Mouse (Mus musculus) neural tube, embryonic 14.5 days (tissue): ENCODE measurements around the gene Exoc2. TPM values are rescaled to one million over a fixed set of nuclear protein-coding genes. Genes with fewer than 3 reads are reported as not detected.

Experiments
- ATAC-seq: fragments of 200-750 bp; cut with Nextera tagmentation; 2 replicates; pipeline ENCODE4 v1.8.0; 2017; ENCODE audit warnings: low read depth, mild to moderate bottlenecking, moderate TSS enrichment, moderate library complexity
- H3K27ac ChIP-seq: fragments of 300-500 bp; sonication (generic); 2 replicates; pipeline ENCODE4 v1.5.1; 2014; ENCODE audit warnings: low read depth, mild to moderate bottlenecking, control low read depth, low read length, moderate library complexity, mixed read lengths
- H3K27me3 ChIP-seq: fragments of 300-500 bp; sonication (generic); 2 replicates; pipeline ENCODE4 v1.6.1; 2014; ENCODE audit warnings: low read length; ENCODE audit not compliant: control insufficient read depth, insufficient read depth
- H3K36me3 ChIP-seq: fragments of 300-500 bp; sonication (generic); 2 replicates; pipeline ENCODE4 v1.6.1; 2014; ENCODE audit warnings: low read length, mixed read lengths; ENCODE audit not compliant: control insufficient read depth, insufficient read depth
- H3K4me1 ChIP-seq: fragments of 300-500 bp; sonication (generic); 2 replicates; pipeline ENCODE4 v1.6.1; 2014; ENCODE audit warnings: low read length; ENCODE audit not compliant: control insufficient read depth, insufficient read depth
- H3K4me2 ChIP-seq: fragments of 300-500 bp; sonication (generic); 2 replicates; pipeline ENCODE4 v1.6.1; 2014; ENCODE audit warnings: mild to moderate bottlenecking, low read depth, low read length, control low read depth
- H3K4me3 ChIP-seq: fragments of 300-500 bp; sonication (generic); 2 replicates; pipeline ENCODE4 v1.5.1; 2014; ENCODE audit warnings: low read depth, low read length, control low read depth, mixed read lengths
- H3K9ac ChIP-seq: fragments of 300-500 bp; sonication (generic); replicated peaks from 2 replicates; pipeline ENCODE4 v1.6.1; 2014; ENCODE audit warnings: low read depth, mild to moderate bottlenecking, control low read depth, low read length, mixed read lengths
- H3K9me3 ChIP-seq: fragments of 300-500 bp; sonication (generic); 2 replicates; pipeline ENCODE4 v1.6.1; 2016; ENCODE audit warnings: low read length; ENCODE audit not compliant: control insufficient read depth
- WGBS: fragments of 180-500 bp; shearing (Covaris S2); extraction: QIAGEN DNeasy Blood & Tissue Kit; methylation state at CpG from one replicate; pipeline ENCODE4 v1.1.7; 2014; 5-methylcytosine and 5-hydroxymethylcytosine counted together
- polyA plus RNA-seq: library from polyadenylated mRNA; unstranded; fragments of >200 nt; fragmentation: Nextera tagmentation; extraction: Ambion mirVana; gene quantifications from 2 replicates; pipeline ENCODE4 v1.2.1, GENCODE M21; 2014

The Exoc2 gene
- polyA plus RNA-seq, 1 experiment from 2014 or later: 56.3 TPM

DNA sequence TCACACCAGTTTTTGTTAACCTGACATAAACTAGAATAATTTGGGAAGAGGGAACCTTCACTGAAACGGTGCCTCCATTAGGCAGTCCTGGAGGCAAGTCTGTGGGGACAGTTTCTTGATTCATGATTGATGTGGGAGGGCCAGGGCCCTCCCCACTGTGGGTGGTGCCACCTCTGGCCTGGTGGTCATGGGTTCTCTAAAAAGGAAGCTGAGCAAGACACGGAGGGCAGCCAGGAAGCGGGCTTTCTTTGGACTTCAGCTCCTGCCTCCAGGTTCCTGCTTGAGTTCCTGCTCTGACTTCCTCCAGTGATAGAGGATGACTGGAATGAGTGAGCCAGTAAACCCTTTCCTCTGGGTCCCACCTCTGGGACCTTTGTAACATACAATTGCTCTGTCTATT, 185.5 kb downstream of the Exoc2 start:
- 86% methylated on average over 3 of the region's 3 CpGs for WGBS
- H3K4me1 ChIP-seq: no peaks in the 10 kb centered on the region
- no peak overlapping the region for H3K9ac ChIP-seq
- H3K27me3 ChIP-seq: no peaks in the 10 kb centered on the region
- no peak for ATAC-seq
- no peak overlapping the region for H3K27ac ChIP-seq
- H3K4me3 ChIP-seq: no peak overlapping the region
- H3K36me3 ChIP-seq: no peaks in the 10 kb centered on the region
- H3K4me2 ChIP-seq: no peak overlapping the region
- H3K9me3 ChIP-seq: no peaks in the 10 kb centered on the region

DNA sequence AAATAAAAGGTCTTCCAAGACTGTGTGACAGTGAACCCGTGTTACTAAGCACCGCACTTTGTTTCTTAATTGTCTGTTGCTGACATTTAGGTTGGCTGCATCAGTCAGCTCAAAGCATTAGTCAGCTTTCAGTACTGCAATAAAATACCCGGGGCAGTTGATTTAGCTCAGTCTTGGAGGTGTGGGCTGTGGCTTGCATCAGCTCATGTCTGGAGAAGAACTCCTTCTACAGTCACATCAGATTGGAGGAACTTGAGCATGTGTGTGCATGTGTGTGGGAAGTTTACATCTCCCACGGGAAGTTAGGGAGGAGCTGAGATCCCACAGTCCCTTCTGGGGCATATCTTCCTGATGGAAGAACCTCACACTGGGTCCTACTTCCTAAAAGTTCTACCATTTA, 185.9 kb downstream of the Exoc2 start:
- H3K4me3 ChIP-seq: no peak overlapping the region
- no peak for ATAC-seq
- no peak overlapping the region for H3K27ac ChIP-seq
- H3K4me2 ChIP-seq: no peak overlapping the region
- H3K27me3 ChIP-seq: no peaks in the 10 kb centered on the region
- H3K9me3 ChIP-seq: no peaks in the 10 kb centered on the region
- H3K4me1 ChIP-seq: no peaks in the 10 kb centered on the region
- WGBS: 83% methylated on average over 4 of the region's 4 CpGs
- no peak overlapping the region for H3K9ac ChIP-seq
- H3K36me3 ChIP-seq: no peaks in the 10 kb centered on the region

DNA sequence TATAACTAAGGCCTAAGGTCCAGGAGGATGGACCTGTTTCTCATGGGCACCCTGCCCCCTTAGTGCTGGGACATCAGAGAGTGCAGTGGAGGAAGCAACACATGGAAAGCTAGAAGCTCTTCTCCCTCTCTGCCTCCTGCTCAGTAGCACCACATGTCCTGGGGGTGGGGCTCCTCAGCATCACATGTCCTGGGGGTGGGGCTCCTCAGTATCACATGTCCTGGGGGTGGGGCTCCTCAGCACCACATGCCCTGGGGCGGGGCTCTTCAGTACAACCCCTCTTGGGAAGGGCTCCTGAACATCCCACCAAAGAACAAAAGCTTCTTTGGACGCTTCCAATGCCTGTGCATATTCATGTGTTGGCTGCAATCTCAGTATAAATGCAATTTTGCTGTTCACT, 186.3 kb downstream of the Exoc2 start:
- no peak overlapping the region for H3K27ac ChIP-seq
- H3K36me3 ChIP-seq: no peaks in the 10 kb centered on the region
- H3K4me3 ChIP-seq: no peak overlapping the region
- no peaks in the 10 kb centered on the region for H3K4me1 ChIP-seq
- WGBS: 81% methylated on average over 2 of the region's 2 CpGs
- no peak for ATAC-seq
- H3K27me3 ChIP-seq: no peaks in the 10 kb centered on the region
- no peaks in the 10 kb centered on the region for H3K9me3 ChIP-seq
- no peak overlapping the region for H3K9ac ChIP-seq
- no peak overlapping the region for H3K4me2 ChIP-seq

DNA sequence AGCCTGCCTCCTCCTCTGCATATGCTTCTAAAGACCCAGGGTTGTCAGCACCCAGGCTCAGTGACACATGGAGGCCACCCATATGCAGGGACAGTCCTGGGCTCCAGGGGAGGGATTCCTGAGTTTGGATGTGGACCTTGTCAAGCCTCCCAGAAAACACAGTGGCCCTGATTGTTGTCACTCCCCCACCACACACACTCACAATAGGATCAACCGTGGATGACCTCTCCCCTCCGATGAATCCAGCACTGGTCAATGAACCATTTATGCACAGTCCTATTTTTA, 186.9 kb downstream of the Exoc2 start:
- Histone ChIP-seq H3K4me1 (no peaks in the 10 kb centered on the region), H3K36me3 (no peaks in the 10 kb centered on the region), H3K4me3 (no peak overlapping the region), H3K9me3 (no peaks in the 10 kb centered on the region), H3K27ac (no peak overlapping the region), H3K4me2 (no peak overlapping the region), H3K27me3 (no peaks in the 10 kb centered on the region), H3K9ac (no peak overlapping the region)
- no peak for ATAC-seq
- 44% methylated on average over 2 of the region's 2 CpGs for WGBS

DNA sequence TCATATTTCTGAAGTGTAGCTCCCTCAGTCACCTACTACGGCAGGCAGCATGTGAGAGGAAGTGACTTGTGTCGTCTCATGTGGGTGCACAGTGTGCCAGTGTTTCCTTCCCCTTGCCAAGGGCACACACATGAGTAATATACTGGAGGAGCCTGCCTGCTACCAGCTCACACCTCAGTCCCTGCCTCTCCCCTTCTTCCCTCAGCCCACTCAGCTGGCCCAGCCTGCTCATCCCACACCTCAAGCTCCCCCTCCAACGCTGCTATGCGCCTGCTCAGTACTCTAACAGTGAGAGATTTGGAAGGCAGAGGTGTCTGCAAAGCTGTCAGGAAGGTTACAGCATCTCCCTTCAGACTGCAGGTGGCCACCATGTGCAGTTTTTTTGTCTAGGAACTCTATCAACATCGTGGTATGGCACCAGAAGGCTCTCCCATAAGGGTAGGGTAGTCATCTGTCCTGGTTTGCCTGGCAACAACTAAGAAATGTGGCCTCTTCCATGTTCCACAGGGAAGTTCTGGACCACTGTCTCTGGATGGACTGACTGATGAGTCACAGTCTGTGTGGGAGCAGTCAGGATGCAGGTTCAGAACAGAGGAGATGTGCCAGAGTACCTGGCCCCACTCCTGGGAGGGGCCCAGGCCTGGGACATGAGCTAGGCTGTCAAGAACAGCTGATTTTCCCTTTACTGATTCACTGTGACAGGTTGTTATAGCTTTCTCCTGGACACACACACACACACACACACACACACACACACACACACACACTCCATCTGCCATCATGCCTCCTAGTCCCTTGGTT, 187.5 kb downstream of the Exoc2 start:
- ATAC-seq: no peak
- Histone ChIP-seq H3K9me3 (no peaks in the 10 kb centered on the region), H3K27me3 (no peaks in the 10 kb centered on the region), H3K4me1 (no peaks in the 10 kb centered on the region), H3K27ac (no peak overlapping the region), H3K36me3 (no peaks in the 10 kb centered on the region), H3K9ac (no peak overlapping the region), H3K4me3 (no peak overlapping the region), H3K4me2 (no peak overlapping the region)
- WGBS: 82% methylated on average over 5 of the region's 5 CpGs

DNA sequence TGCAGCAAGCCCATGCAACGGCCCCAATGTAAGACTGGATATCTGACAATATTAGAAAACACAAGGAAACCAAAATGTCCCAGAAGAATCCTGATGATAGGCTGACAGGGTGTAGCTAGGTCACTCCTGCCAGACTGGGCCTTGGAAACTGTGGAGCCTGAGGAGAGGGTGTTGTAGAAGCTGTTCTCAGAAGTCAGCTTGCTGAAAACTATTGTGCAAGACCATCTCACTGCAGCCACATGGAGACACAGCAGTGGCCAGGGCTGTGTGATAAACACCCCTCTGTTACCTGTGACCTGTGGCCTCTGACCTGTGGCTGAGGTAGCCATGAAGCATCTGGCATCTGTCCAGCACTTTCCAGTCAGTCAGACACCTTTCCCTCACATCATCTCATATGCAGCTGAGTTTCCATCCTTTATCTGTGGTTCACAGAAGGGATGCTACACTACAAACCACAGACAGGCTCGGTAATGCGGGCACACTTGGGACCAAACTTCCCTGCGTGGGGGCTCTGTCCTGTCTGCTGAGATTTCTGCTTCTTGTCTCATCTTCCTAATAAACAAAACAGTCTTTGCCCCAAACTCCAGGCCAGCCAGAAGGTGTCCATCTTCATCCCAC, 188.4 kb downstream of the Exoc2 start:
- Histone ChIP-seq H3K9me3 (no peaks in the 10 kb centered on the region), H3K27ac (no peak overlapping the region), H3K4me1 (no peaks in the 10 kb centered on the region), H3K27me3 (no peaks in the 10 kb centered on the region), H3K4me3 (no peak overlapping the region), H3K36me3 (no peaks in the 10 kb centered on the region), H3K9ac (no peak overlapping the region), H3K4me2 (no peak overlapping the region)
- ATAC-seq: no peak
- WGBS: 90% methylated on average over 4 of the region's 4 CpGs

DNA sequence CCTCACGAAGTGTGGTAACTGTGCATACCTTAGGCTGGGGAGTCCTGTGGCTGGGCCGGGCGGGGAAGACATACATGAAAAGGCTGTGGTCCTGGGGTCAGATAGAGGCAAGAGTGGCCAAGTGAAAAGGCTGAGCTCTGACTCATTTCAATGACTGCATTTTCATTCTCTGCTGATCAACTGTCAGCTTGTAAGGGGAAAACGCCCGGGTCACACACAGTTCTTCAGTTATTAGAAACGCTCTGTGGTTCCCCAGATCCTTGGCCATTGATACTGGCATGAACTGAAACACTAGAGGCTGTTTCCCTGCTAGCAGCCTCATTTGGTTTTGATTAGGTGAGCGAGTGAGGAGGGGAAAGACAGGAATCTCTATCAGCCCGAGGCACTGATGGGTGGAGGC, 191.5 kb downstream of the Exoc2 start:
- H3K9ac ChIP-seq: no peak overlapping the region
- H3K4me3 ChIP-seq: no peak overlapping the region
- no peaks in the 10 kb centered on the region for H3K27me3 ChIP-seq
- H3K4me1 ChIP-seq: no peaks in the 10 kb centered on the region
- H3K4me2 ChIP-seq: no peak overlapping the region
- H3K9me3 ChIP-seq: no peaks in the 10 kb centered on the region
- 62% methylated on average over 8 of the region's 8 CpGs for WGBS
- H3K27ac ChIP-seq: no peak overlapping the region
- H3K36me3 ChIP-seq: no peaks in the 10 kb centered on the region
- no peak for ATAC-seq

DNA sequence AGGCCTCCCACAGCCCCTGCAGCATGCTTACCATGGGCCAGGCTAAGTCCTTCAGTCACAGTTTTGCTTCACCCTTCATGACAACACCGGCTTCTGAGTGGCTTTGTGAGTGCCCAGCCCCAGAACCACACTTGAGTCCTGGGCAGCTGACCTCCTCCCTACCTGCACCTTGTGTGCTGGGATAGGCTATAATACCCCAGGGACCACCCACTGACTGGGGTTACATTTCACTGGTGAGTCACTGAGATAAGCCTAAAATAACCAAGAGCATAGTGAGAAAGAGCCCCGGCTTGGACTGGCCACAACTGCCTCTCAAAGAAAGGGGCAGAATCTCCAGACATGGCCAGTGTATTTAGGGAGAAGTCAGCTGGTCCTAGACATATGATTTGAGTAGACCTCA, 192.0 kb downstream of the Exoc2 start:
- no peak for ATAC-seq
- H3K4me3 ChIP-seq: no peak overlapping the region

DNA sequence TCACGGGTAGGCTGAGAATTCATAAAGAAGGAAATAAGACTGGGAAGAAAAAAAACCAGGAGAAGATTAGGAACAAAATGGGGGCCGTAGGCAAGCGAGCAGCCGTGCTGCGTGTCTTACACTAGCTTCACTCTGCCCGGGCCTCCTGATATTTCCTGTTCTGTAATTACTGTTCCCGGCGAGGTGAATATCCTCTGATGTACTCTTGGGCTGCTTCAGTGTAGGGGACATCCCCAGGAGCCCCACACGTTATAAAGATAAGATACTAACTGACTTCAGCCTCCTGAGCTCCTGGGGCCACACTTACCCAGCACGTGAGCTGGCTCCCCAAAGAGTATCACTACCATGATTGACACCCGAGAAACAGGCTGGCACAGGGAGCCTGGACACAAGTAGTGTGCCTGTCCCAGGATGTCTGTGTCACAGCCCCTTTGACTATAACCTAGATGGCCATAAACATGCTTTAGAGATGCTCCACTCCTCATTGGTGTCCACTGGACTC, 196.2 kb downstream of the Exoc2 start:
- no peaks in the 10 kb centered on the region for H3K36me3 ChIP-seq
- H3K27me3 ChIP-seq: no peaks in the 10 kb centered on the region
- no peak overlapping the region for H3K4me3 ChIP-seq
- no peaks in the 10 kb centered on the region for H3K9me3 ChIP-seq
- H3K4me1 ChIP-seq: no peaks in the 10 kb centered on the region
- no peak overlapping the region for H3K9ac ChIP-seq
- H3K4me2 ChIP-seq: no peak overlapping the region
- H3K27ac ChIP-seq: no peak overlapping the region
- 85% methylated on average over 11 of the region's 11 CpGs for WGBS
- no peak for ATAC-seq

More for the DNA sequence above, 192.0 kb downstream of the Exoc2 start:
- Histone ChIP-seq H3K4me2 (no peak overlapping the region), H3K36me3 (no peaks in the 10 kb centered on the region), H3K27ac (no peak overlapping the region), H3K9me3 (no peaks in the 10 kb centered on the region), H3K4me1 (no peaks in the 10 kb centered on the region), H3K27me3 (no peaks in the 10 kb centered on the region), H3K9ac (no peak overlapping the region)
- 85% methylated on average over 2 of the region's 2 CpGs for WGBS
